Mouse (Mus musculus) neural tube, embryonic 10.5 days (tissue): ENCODE measurements around the gene Capns1.
"Not testable (repeated sequence)": the region's sequence is repeated elsewhere in the genome, so short reads cannot be mapped to it uniquely, and the experiment has no call there.

ENCODE experiments used
- DNase-seq: peaks from one replicate; pipeline ENCODE4 v3.0.0-alpha.2; 2017; ENCODE audit warnings: low spot score; ENCODE audit errors: extremely low spot score

The Capns1 gene

GRCm38 (mm10) chr7:30202895-30203690 is 4.5 kb upstream of the Capns1 start:
- no peak for DNase-seq

- DNase-seq = not testable (repeated sequence)
Observed at GRCm38 (mm10) chr7:30200661-30201060, 2.0 kb upstream of the Capns1 start.

GRCm38 (mm10) chr7:30200200-30200599 is 1.6 kb upstream of the Capns1 start:
- no peak for DNase-seq

DNA sequence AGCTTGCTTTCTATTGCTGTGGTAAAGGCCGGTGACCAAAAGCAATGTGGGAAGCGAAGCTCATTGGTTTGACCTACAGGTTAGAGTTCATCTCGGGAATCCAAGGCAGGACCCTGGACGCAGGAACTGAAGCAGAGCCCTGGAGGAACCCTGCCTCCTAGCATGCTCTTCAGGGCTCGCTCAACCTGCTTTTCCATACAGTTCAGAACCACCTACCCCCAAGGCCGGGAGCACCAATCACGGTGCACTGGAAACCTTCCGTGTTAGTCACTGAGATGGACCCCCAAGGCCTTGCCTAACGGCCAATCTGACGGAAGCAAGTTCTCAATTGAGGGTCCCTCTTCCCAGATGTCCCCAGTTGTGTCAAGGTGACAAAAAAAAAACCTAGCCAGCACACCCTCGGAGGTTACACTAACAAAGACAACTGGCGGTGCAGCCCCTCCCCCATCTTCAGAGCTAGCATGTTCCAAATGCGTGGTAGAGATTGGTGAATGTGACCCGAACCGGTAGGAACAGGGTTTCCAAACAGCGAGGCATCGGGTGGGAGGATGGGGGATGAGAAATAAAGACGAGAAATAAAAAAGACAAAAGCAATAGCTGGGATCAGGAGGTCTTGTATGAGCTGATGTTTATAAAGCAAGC is 1.0 kb upstream of the Capns1 start:
- DNase-seq = no peak

DNA sequence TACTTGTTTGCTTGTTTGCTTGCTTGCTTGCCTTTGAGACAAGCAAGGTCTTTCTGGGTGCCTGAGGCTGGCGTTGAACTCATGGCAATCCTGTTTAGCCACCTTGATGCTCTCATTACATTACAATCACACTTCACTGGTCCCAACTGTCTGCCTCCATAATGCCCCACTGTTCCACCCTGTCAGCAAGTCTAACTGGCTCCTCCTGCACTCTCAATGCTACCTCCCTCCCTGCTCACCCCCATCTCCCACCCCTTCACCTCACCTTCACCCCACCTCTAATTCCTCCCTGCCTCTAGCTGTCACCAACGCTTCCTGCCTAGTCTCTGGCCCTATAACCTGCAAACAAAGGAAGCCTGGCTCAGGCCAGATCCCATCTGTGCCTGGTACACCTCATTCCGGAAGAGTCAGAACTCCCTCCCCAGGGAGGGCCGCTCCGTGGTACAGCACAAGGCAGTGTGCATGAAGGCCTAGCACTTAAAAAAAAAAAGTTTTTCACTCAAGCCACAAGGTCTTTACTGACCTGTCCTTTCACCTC is 950 bp downstream of the Capns1 start:
- DNase-seq = no peak

DNA sequence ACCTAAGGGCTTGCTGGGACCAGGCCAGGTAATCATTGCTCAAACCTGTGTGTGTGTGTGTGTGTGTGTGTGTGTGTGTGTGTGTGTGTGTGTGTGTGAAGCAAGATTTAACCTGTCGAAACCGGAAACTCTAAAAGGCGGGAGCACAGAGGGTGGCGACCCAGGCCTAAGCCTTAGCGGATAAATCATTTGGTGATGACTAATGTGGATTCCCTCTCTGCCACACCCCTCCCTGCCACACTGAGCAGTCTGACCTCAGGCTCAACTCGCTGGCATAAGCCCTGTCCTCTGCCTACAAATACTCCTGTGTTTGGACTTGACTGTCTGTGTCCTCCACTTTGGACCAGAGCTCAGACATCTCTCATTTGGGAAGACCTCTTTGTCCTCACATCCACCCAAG is 2.4 kb downstream of the Capns1 start:
- DNase-seq = no peak

DNA sequence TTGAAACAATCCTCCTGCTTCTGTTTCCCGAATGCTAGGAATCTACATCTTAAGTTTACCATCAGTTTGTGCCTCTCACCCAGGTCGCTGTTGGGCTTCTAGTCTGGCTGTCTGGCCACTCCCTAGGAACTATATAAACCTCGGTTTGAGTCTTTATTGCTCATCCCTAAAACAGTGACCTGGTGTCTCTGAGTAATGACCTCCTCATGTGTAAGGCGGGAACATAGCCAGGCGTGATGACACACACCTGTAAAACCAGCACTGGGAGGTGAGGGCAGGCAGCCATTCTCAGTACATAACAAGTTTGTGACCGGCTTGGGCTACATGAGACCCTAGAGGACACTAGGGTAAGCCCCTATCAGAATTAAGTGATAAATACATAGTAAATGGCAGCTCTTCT is 3.1 kb downstream of the Capns1 start:
- DNase-seq = no peak

- DNase-seq = peak; percentile 97
Observed at GRCm38 (mm10) chr7:30194884-30195283, 3.7 kb downstream of the Capns1 start.

DNA sequence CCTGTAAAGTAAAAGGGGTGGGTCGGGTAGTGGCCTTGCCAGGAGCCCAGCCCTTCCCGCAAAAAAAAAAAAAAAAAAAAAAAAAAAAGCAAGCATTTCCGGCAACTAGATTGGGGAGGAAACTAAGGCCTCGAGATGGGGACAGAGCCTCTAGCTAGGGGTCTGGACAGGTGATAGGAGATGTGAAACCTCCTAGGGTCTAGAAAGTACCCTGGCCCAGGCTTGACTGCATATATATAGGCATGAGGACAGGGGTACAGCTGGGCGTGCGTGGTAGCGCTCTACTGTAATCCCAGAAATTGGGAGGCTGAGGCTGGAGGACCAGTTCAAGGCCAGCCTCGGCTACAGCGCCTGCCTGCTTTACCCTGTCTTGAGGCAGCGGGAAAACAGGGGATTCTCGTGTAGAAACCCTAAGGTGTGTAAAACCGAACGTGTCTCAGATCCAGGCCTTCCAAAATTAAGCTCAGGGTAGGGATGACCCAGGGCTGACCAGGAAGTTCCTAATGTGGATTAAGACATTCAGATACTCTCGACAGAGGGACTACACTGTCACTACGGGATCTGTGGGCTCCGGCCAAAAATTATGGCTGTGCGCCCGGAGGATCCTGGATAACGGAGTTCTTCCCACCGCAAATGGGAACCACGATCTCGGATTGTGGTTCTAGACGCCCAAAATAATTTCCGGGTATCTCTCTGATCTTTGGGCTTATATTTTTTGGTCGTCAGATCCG is 4.3 kb downstream of the Capns1 start:
- DNase-seq = peak; percentile 45

DNA sequence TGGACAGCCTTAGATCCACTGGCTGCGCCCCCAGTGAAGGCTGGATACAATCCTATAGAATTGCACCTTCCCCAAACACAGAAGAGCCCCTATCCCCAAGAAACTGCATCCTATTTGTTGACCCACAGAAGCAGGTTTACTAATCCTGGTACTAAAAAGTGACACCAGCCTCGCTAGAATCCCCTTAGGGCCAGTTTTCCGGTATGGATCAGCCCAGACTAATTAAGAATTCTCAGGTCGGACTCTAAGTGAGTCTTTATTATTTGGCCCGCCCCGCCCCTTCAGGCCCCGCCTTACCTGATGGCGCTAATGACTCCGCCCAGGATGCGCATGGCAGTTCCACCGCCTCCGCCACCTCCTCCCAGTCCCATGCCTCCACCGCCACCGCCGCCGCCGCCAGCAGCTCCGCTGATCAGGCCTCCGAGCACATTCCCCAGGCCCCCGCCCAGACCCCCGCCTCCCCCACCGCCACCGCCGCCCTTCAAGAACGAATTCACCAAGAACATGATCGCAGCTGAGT is 5.0 kb downstream of the Capns1 start:
- peak; percentile 85 for DNase-seq

GRCm38 (mm10) chr7:30193013-30193412 is 5.6 kb downstream of the Capns1 start:
- no peak for DNase-seq

DNA sequence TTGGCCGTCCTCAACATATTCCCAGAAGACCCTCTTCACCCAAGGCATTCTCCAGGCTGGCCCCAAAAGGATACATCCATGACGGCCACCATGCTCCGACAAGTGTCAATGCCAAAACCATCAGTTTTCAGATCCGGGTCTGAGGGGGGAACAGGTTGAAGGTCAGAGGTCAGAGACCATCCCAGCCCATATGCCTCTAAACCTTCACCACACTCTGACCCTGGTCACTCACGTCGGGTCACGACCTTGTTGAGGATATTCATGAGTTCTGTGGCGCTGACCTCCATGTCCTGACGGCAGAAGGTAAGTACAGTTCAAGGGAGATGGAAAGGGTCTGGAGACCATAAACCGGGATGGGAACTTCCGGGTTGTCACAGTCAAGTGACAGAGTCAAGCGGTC is 6.5 kb downstream of the Capns1 start:
- DNase-seq = no peak

GRCm38 (mm10) chr7:30189116-30189491 is 9.5 kb downstream of the Capns1 start:
- no peak for DNase-seq

- DNase-seq = no peak
Observed at GRCm38 (mm10) chr7:30188344-30189115, 10.1 kb downstream of the Capns1 start.

DNA sequence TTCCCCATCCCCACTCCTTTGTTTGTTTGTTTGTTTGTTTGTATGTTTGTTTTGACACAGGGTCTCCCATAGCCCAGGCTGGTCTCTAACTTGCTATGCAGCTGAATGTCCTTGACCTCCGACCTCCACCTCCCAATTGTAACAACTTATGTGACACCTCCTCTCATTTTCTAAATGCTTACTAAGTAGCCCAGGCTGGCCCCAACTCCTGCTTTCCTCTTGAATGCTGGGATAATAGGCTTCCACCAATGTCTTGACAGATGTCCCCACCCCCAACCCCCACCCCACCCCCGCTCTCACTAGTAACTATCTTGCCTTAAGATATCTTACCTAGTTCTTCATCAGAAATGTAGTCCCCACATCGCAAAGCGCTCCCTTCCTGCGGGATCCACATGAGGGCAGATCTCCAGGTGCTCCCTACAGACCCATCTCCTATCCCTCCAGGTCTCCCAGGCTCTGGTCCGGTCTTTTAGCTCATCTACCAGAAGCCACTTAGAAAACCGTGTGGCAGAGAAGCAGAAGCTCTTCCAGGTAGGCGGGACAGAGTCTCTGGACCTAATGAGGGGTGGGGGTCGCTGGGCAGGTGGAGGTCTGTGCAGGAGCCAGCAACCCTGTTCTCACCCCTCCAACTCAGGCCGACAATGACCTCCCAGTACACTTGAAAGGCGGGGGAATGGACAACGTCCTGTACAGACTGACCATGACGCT is 13.8 kb downstream of the Capns1 start:
- DNase-seq = no peak

- peak; percentile 67 for DNase-seq
Observed at GRCm38 (mm10) chr7:30183879-30184289, 14.7 kb downstream of the Capns1 start, which contains the start of gene Cox7a1. TSS of gene Cox7a1 (plus strand) at chr7:30184144.

DNA sequence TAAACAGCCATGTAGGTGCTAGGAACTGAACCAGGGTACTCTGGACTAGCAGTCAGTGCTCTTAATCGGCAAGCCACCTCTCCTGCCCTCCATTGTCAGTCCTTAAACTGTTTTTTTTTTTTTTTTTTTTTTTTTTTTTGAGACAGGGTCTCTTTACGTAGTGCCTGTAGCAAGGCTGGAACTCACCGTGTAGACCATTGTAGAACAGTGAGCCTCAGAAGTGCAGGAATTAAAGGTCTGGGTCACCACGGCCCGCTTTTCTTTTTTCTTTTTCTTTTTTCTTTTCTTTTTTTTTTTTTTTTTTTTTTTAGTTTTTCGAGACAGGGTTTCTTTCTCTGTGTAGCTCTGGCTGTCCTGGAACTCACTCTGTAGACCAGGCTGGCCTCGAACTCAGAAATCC is 15.4 kb downstream of the Capns1 start:
- DNase-seq = not testable (repeated sequence)

GRCm38 (mm10) chr7:30181929-30182328 is 16.7 kb downstream of the Capns1 start:
- DNase-seq = not testable (repeated sequence)

DNA sequence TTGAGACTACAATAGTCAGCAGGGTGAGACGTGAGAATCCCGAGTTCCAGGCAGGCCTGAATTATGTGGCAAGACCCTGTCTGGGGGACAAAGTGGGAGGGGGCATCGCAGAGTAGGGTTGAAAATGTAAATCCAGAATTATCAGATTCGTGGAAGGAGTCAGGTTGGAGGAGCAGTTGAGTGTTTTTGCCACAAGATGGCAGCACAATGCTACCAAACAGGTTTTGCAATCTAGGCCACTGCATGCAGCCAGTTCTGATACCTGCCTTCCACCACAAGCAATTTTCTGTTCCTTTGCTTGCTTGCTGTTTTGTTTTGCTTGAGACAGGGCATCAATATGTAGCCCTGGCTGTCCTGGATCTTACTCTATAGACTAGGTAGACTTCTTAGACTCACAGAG is 17.3 kb downstream of the Capns1 start:
- peak; percentile 76 for DNase-seq

DNA sequence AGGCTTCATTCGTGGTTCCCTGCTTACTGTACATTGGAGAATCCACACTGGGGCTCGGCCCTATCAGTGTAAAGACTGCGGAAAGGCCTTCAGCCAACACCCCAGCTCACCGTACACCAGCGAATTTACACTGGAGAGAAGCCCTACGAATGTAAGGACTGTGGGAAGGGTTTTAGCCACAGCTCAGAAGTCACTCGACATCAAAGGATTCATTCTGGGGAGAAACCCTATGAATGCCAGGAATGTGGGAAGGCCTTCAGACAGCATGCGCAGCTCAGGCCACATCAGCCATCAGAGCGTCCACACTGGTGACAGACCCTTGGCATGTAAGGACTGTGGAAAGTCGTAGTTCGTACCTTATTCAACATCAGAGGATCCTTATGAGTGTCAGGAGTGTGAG is 20.4 kb downstream of the Capns1 start:
- no peak for DNase-seq
